Mouse (Mus musculus): ENCODE measurements around the gene Mta1.

DNA sequence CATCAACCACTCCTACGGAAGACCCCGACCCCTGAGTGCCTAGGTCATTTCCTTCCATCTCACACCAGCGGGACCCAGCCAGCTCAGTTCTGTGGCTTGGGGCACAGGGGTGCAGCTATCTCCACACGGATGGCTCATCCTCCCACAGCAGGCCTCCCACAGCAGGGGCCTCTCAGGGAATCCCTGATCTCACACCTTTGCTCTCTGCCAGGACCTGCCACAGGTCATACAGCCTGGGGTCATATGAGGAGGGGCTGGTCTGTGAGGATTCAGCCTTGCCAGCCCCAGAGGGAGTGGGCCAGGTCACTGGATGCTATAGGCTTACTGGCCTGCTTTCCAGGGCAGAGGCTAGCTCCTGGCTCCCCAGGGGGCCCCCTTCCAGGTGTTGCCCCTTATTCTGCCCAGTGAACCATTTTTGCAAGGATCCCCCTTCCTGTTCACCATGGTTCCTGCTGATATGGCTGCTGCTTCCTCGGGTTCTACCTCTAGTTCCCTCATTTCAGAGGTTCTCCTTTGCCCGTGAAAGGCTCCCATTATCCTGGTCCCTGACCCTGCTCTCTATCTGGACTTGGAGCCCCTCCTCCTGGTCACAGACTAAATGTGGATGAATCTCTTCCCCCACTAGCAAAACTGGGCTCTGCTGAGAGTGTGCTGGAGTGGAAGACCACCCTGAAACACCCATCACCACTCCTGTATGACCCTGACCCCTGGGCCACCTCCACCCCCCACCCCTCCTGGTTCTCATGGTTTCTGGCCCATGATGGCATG, 1.6 kb downstream of the Mta1 start:
- TF ChIP-seq SRF (IDR thresholded peaks at IDR 0.05; ENCODE audit: control insufficient read depth, insufficient read length, low read depth), result no peak
- TF ChIP-seq POLR2A (IDR thresholded peaks at IDR 0.05; ENCODE audit: insufficient read length, low read depth), result no peak
- TF ChIP-seq TCF12 (IDR thresholded peaks at IDR 0.05; ENCODE audit: insufficient read depth, poor library complexity, severe bottlenecking), result no peak
- no peak for TF ChIP-seq MAX (IDR thresholded peaks at IDR 0.05; ENCODE audit: low read depth)
- TF ChIP-seq TCF3 (IDR thresholded peaks at IDR 0.05; ENCODE audit: insufficient read length, low read depth), result no peak
- TF ChIP-seq USF1 (IDR thresholded peaks at IDR 0.05; ENCODE audit: low read depth), result no peak
- TF ChIP-seq POLR2AphosphoS2 (IDR thresholded peaks at IDR 0.05; ENCODE audit: insufficient read length, low read depth), result no peak
